Mouse (Mus musculus) stomach, embryonic 16.5 days (tissue): Measurements from ENCODE around the gene Cers6. TPM values are rescaled to one million over a fixed set of nuclear protein-coding genes. Genes with fewer than 3 reads are reported as not detected.

ENCODE experiments used
- ATAC-seq: fragments of 200-750 bp; cut with Nextera tagmentation; 2 replicates; pipeline ENCODE4 v1.8.0; 2017; ENCODE audit warnings: moderate number of reproducible peaks, moderate TSS enrichment; ENCODE audit not compliant: insufficient read depth, low FRiP score
- H3K27ac ChIP-seq: fragments of 300-500 bp; sonication (generic); 2 replicates; pipeline ENCODE4 v1.5.1; 2014; ENCODE audit warnings: low read length
- H3K27me3 ChIP-seq: fragments of 300-500 bp; sonication (generic); 2 replicates; pipeline ENCODE4 v1.6.1; 2014; ENCODE audit warnings: low read length, control low read depth, mixed read lengths; ENCODE audit not compliant: control insufficient read depth, insufficient read depth
- H3K36me3 ChIP-seq: fragments of 300-500 bp; sonication (generic); 2 replicates; pipeline ENCODE4 v1.6.1; 2014; ENCODE audit warnings: low read length; ENCODE audit not compliant: control insufficient read depth, insufficient read depth
- H3K4me1 ChIP-seq: fragments of 300-500 bp; sonication (generic); 2 replicates; pipeline ENCODE4 v1.6.1; 2014; ENCODE audit warnings: low read length, control low read depth, mixed read lengths; ENCODE audit not compliant: control insufficient read depth, insufficient read depth
- H3K4me2 ChIP-seq: fragments of 300-500 bp; sonication (generic); 2 replicates; pipeline ENCODE4 v1.6.1; 2014; ENCODE audit warnings: low read depth, low read length, mixed read lengths
- H3K4me3 ChIP-seq: fragments of 300-500 bp; sonication (generic); replicated peaks from 2 replicates; pipeline ENCODE4 v1.5.1; 2014; ENCODE audit warnings: mild to moderate bottlenecking, low read length
- H3K9ac ChIP-seq: fragments of 300-500 bp; sonication (generic); 2 replicates; pipeline ENCODE4 v1.6.1; 2014; ENCODE audit warnings: low read length
- H3K9me3 ChIP-seq: fragments of 300-500 bp; sonication (generic); replicated peaks from 2 replicates; pipeline ENCODE4 v1.6.1; 2016; ENCODE audit warnings: low read length, control low read depth; ENCODE audit not compliant: control insufficient read depth
- WGBS: fragments of 180-500 bp; shearing (Covaris S2); extraction: QIAGEN DNeasy Blood & Tissue Kit; methylation state at CpG from one replicate; pipeline ENCODE4 v1.1.7; 2014; 5-methylcytosine and 5-hydroxymethylcytosine counted together
- polyA plus RNA-seq: library from polyadenylated mRNA; unstranded; fragments of >200 nt; fragmentation: Nextera tagmentation; extraction: Ambion mirVana; gene quantifications from 2 replicates; pipeline ENCODE4 v1.2.1, GENCODE M21; 2015

The Cers6 gene
- polyA plus RNA-seq, 1 experiment from 2014 or later: 26.0 TPM

GRCm38 (mm10) chr2:68925542-68925941 is 64.3 kb downstream of the Cers6 start:
- ATAC-seq: no peak
- WGBS: 78% methylated on average over 6 of the region's 6 CpGs
- no peaks in the 10 kb centered on the region for H3K36me3 ChIP-seq
- H3K27ac ChIP-seq: no peak overlapping the region
- H3K4me3 ChIP-seq: no peak overlapping the region
- H3K4me1 ChIP-seq: peaks cover 6% of the 10 kb centered on the region; the same call in 1 of the 2 replicates
- H3K4me2 ChIP-seq: no peak overlapping the region
- no peaks in the 10 kb centered on the region for H3K27me3 ChIP-seq
- H3K9ac ChIP-seq: no peak overlapping the region
- no peaks in the 10 kb centered on the region for H3K9me3 ChIP-seq

GRCm38 (mm10) chr2:68926913-68927790 is 65.9 kb downstream of the Cers6 start:
- no peak for ATAC-seq
- Histone ChIP-seq H3K4me3 (no peak overlapping the region), H3K36me3 (no peaks in the 10 kb centered on the region), H3K4me1 (peaks cover 6% of the 10 kb centered on the region), H3K4me2 (no peak overlapping the region), H3K27ac (no peak overlapping the region), H3K27me3 (no peaks in the 10 kb centered on the region), H3K9ac (no peak overlapping the region), H3K9me3 (no peaks in the 10 kb centered on the region)
- 85% methylated on average over 10 of the region's 10 CpGs for WGBS

GRCm38 (mm10) chr2:68932240-68932639 is 71.0 kb downstream of the Cers6 start:
- WGBS: 38% methylated on average over 4 of the region's 4 CpGs
- Histone ChIP-seq H3K9me3 (no peaks in the 10 kb centered on the region), H3K4me1 (peaks cover 15% of the 10 kb centered on the region; the same call in 1 of the 2 replicates), H3K27me3 (no peaks in the 10 kb centered on the region), H3K4me3 (no peak overlapping the region), H3K9ac (no peak overlapping the region), H3K36me3 (no peaks in the 10 kb centered on the region), H3K4me2 (no peak overlapping the region), H3K27ac (0 out of 2 replicates have a peak overlapping the region, but pooled peaks have one; percentile 7)
- ATAC-seq: no peak

DNA sequence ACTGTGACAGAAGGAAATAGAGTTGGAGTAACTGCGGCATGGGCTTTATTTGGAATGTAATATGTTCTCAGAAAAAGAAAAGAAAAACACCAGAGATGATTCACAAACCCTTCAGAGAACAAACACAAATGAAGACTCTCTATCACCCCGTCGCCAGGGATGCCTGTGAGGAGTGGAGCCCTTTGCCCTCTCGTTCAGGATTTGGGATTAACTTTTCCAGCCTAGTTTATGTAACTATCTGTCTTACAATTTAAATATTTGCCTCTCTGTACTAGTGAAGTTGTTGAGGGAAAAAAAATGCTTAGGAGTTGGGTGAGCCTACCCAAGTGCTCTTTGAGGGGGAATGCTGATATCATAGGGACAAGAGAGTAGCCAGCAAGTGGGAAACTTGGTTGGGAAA is 71.4 kb downstream of the Cers6 start:
- no peaks in the 10 kb centered on the region for H3K9me3 ChIP-seq
- WGBS: 27% methylated on average over 4 of the region's 4 CpGs
- ATAC-seq: no peak
- H3K27ac ChIP-seq: 0 out of 2 replicates have a peak overlapping the region, but pooled peaks have one; percentile 10
- H3K9ac ChIP-seq: no peak overlapping the region
- H3K36me3 ChIP-seq: no peaks in the 10 kb centered on the region
- no peak overlapping the region for H3K4me2 ChIP-seq
- H3K27me3 ChIP-seq: no peaks in the 10 kb centered on the region
- no peak overlapping the region for H3K4me3 ChIP-seq
- H3K4me1 ChIP-seq: peaks cover 15% of the 10 kb centered on the region; the same call in 1 of the 2 replicates

DNA sequence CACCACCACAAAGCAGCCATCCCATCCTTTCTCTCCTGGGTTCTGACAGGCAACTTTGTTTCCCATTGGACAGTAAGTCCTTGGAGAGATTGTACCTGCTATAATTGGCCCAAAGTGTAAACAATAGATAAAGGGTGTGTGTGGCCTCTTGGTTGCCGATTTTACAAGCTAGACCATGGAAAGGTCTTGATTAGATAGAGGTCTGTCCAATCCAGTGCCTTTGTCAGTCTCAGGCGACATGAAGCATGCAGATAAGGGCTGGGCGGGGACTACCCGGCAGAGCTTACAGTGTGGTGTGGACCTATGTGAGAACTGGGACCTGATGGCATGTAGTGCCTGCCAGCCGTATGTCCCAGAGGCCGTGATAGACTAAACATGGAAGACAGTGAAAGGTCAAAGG is 73.4 kb downstream of the Cers6 start:
- peak; percentile 86 for ATAC-seq
- H3K4me2 ChIP-seq: no peak overlapping the region
- no peak overlapping the region for H3K9ac ChIP-seq
- 39% methylated on average over 6 of the region's 6 CpGs for WGBS
- no peaks in the 10 kb centered on the region for H3K36me3 ChIP-seq
- H3K4me3 ChIP-seq: no peak overlapping the region
- H3K27me3 ChIP-seq: no peaks in the 10 kb centered on the region
- no peaks in the 10 kb centered on the region for H3K9me3 ChIP-seq
- peak overlapping the region; percentile 67; the same call in 1 of the 2 replicates for H3K27ac ChIP-seq
- peaks cover 15% of the 10 kb centered on the region; the same call in 1 of the 2 replicates for H3K4me1 ChIP-seq

GRCm38 (mm10) chr2:68935721-68936294 is 74.6 kb downstream of the Cers6 start:
- peak; percentile 22; the same call in 1 of the 2 replicates for ATAC-seq
- no peak overlapping the region for H3K9ac ChIP-seq

GRCm38 (mm10) chr2:68936773-68937172 is 75.5 kb downstream of the Cers6 start:
- H3K9ac ChIP-seq: no peak overlapping the region
- H3K27ac ChIP-seq: no peak overlapping the region
- no peaks in the 10 kb centered on the region for H3K27me3 ChIP-seq
- no peaks in the 10 kb centered on the region for H3K36me3 ChIP-seq
- ATAC-seq: no peak
- peaks cover 15% of the 10 kb centered on the region; the same call in 1 of the 2 replicates for H3K4me1 ChIP-seq
- no peak overlapping the region for H3K4me3 ChIP-seq
- no peaks in the 10 kb centered on the region for H3K9me3 ChIP-seq
- 83% methylated on average over 4 of the region's 4 CpGs for WGBS
- no peak overlapping the region for H3K4me2 ChIP-seq

More at GRCm38 (mm10) chr2:68935721-68936294, 74.6 kb downstream of the Cers6 start:
- Histone ChIP-seq H3K27ac (peak overlapping the region; percentile 67; the same call in 1 of the 2 replicates), H3K4me1 (peaks cover 15% of the 10 kb centered on the region; the same call in 1 of the 2 replicates), H3K9me3 (no peaks in the 10 kb centered on the region), H3K27me3 (no peaks in the 10 kb centered on the region), H3K36me3 (no peaks in the 10 kb centered on the region), H3K4me3 (no peak overlapping the region), H3K4me2 (no peak overlapping the region)
- WGBS: 56% methylated on average over 2 of the region's 2 CpGs

DNA sequence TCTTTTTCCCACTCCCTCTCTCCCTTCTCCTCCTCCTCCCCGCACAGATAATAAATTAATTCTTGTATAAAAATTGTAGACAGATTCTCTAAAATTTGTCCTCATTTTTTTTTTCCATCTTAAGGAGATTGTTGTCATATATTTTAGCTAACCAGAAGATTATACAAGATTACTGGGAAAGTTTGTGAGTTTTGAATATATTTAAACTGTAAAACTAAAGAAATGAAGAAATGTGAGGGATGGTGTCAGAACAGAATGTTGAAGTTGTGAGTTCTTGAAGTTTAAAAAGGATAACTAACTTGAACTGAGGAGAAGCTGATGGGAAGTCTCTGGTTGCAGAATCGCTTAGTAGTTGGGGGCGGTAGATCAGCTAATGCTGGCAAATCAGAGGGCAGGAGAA is 76.6 kb downstream of the Cers6 start:
- H3K4me2 ChIP-seq: no peak overlapping the region
- ATAC-seq: no peak
- WGBS: 85% methylated on average over 3 of the region's 3 CpGs
- no peaks in the 10 kb centered on the region for H3K27me3 ChIP-seq
- H3K9ac ChIP-seq: no peak overlapping the region
- no peak overlapping the region for H3K27ac ChIP-seq
- no peaks in the 10 kb centered on the region for H3K36me3 ChIP-seq
- H3K4me3 ChIP-seq: no peak overlapping the region
- peaks cover 15% of the 10 kb centered on the region; the same call in 1 of the 2 replicates for H3K4me1 ChIP-seq
- no peaks in the 10 kb centered on the region for H3K9me3 ChIP-seq

GRCm38 (mm10) chr2:68944898-68945297 is 83.7 kb downstream of the Cers6 start:
- Histone ChIP-seq H3K36me3 (no peaks in the 10 kb centered on the region), H3K9me3 (no peaks in the 10 kb centered on the region), H3K4me3 (no peak overlapping the region), H3K27ac (no peak overlapping the region), H3K4me1 (no peaks in the 10 kb centered on the region), H3K27me3 (no peaks in the 10 kb centered on the region), H3K4me2 (no peak overlapping the region), H3K9ac (no peak overlapping the region)
- 35% methylated on average over 2 of the region's 2 CpGs for WGBS
- ATAC-seq: no peak
